Mouse (Mus musculus) hindbrain, embryonic 12.5 days (tissue): ENCODE results near the gene Tbc1d32. TPM values are rescaled to one million over a fixed set of nuclear protein-coding genes. Genes with fewer than 3 reads are reported as not detected.
A peak's percentile ranks its signal among the peaks of the same experiment; 100 is the strongest.
"Not testable (repeated sequence)": the region's sequence is repeated elsewhere in the genome, so short reads cannot be mapped to it uniquely, and the experiment has no call there.

ENCODE experiments used
- ATAC-seq: fragments of 200-750 bp; cut with Nextera tagmentation; 2 replicates; pipeline ENCODE4 v1.8.0; 2017; ENCODE audit warnings: moderate TSS enrichment; ENCODE audit not compliant: low FRiP score
- H3K27ac ChIP-seq: fragments of 300-500 bp; sonication (generic); 2 replicates; pipeline ENCODE4 v1.5.1; 2016; ENCODE audit warnings: mild to moderate bottlenecking
- H3K27me3 ChIP-seq: fragments of 300-500 bp; sonication (generic); 2 replicates; pipeline ENCODE4 v1.6.1; 2016; ENCODE audit warnings: mild to moderate bottlenecking
- H3K36me3 ChIP-seq: fragments of 300-500 bp; sonication (generic); 2 replicates; pipeline ENCODE4 v1.6.1; 2016; ENCODE audit warnings: mild to moderate bottlenecking
- H3K4me1 ChIP-seq: fragments of 300-500 bp; sonication (generic); 2 replicates; pipeline ENCODE4 v1.6.1; 2016
- H3K4me2 ChIP-seq: fragments of 300-500 bp; sonication (generic); replicated peaks from 2 replicates; pipeline ENCODE4 v1.6.1; 2016; ENCODE audit warnings: mild to moderate bottlenecking
- H3K4me3 ChIP-seq: fragments of 300-500 bp; sonication (generic); 2 replicates; pipeline ENCODE4 v1.5.1; 2016; ENCODE audit warnings: mild to moderate bottlenecking
- H3K9ac ChIP-seq: fragments of 300-500 bp; sonication (generic); 2 replicates; pipeline ENCODE4 v1.6.1; 2016; ENCODE audit warnings: mild to moderate bottlenecking, moderate library complexity
- H3K9me3 ChIP-seq: fragments of 300-500 bp; sonication (generic); replicated peaks from 2 replicates; pipeline ENCODE4 v1.6.1; 2016; ENCODE audit warnings: mild to moderate bottlenecking
- WGBS: fragments of 180-500 bp; shearing (Covaris S2); methylation state at CpG from one replicate; pipeline ENCODE4 v1.1.7; 2016; 5-methylcytosine and 5-hydroxymethylcytosine counted together
- polyA plus RNA-seq: library from polyadenylated mRNA; unstranded; fragments of >200 nt; fragmentation: Nextera tagmentation; extraction: Ambion mirVana; gene quantifications from 2 replicates; pipeline ENCODE4 v1.2.1, GENCODE M21; 2016

Tbc1d32 gene
- polyA plus RNA-seq: 3.9 and 4.1 TPM in 2 replicates

DNA sequence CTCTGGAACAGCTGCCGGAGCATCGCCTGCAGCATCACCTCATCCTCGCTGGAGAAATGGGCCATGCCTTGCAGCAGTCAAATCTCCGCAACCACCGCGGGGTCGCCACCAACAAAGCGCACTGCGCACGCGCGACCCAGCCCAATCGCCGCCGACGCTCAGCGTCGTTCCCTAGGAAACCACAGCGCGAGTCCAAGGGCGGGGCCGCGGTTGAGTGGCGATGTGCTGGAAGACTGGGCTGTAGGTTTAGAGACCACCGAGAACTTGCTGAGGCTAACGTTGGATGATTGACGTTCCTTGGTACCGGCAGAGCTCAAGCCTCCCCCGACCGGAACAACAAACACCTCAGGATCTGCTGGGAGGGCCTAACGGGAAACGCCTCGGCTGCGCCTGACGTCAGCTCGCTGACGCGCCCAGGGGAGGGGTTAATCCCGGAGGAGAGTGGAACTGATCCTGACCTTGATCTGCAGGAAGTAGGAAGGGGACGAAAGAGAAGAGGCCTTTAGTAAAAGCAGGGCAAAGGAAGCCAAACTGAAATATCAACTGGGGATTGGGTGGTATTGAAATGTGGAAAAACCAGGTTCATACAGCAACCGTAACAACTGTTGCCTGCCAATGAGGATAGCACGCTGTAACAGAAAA, at the start of gene Tbc1d32:
Gene Tbc1d32, minus strand, starts transcription at position 122 of the 642 bp plus-strand sequence.
- WGBS: 4% methylated on average over 42 of the region's 42 CpGs

DNA sequence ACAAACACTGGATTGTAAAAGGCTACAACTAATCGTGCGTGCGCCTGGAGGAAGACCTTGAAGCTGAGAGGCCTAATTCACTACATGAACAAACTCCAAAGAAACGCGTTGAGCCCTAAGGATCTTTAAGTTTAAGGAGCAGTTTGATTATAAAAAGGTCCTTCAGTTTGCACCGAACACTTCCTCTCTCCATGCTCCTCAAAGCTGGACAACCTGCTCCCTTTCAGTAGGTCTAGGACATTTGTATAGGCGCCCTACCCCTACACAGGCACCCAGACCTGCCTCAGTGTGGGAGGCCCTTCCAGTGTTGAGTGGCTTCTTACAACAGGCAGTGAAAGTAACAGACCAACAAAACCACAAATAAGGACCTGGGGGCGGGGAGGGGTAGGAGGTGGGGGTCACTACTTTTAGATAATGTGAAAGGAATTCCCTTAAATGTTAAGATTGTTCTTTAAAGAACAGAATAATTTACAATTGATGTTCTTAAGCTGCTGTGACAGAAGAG, 666 bp downstream of the Tbc1d32 start:
- peaks cover 6% of the 10 kb centered on the region for H3K4me1 ChIP-seq
- peak overlapping the region; percentile 62 for H3K4me2 ChIP-seq
- H3K9me3 ChIP-seq: no peaks in the 10 kb centered on the region
- no peaks in the 10 kb centered on the region for H3K36me3 ChIP-seq
- peak overlapping the region; percentile 44 for H3K4me3 ChIP-seq
- no peak overlapping the region for H3K27ac ChIP-seq
- H3K9ac ChIP-seq: peak overlapping the region; percentile 63
- ATAC-seq: peak; percentile 27; the same call in 1 of the 2 replicates
- no peaks in the 10 kb centered on the region for H3K27me3 ChIP-seq
- 76% methylated on average over 8 of the region's 8 CpGs for WGBS

More for the DNA sequence above, at the start of gene Tbc1d32:
- H3K27ac ChIP-seq: peak within 1 kb of the TSS; percentile 85
- peak within 1 kb of the TSS; percentile 63 for H3K9ac ChIP-seq
- H3K36me3 ChIP-seq: no peaks in the 10 kb centered on the region
- peak; percentile 98 for ATAC-seq
- peaks cover 6% of the 10 kb centered on the region for H3K4me1 ChIP-seq
- no peaks in the 10 kb centered on the region for H3K27me3 ChIP-seq
- H3K4me2 ChIP-seq: peak within 1 kb of the TSS; percentile 62
- H3K9me3 ChIP-seq: no peaks in the 10 kb centered on the region
- H3K4me3 ChIP-seq: peak within 1 kb of the TSS; percentile 44

DNA sequence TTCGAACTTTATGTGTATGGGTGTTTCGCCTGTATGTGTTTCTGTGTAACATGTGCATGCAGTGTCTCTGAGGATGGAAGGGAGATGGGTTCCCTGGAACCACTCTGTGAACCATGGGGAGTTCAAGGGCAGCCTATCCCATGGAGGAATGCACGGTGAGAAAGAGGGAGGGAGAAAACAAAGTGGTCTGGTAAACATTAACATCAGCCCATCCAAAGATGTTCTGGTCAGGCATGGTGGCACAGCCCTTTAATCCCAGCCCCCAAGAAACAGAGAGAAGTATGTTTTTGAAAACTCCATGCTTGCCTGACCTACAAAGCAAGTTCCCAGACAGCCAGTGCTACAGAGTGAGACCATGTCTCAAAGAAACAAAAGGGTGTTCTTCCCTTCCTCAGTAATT, 12.7 kb downstream of the Tbc1d32 start:
- Histone ChIP-seq H3K9me3 (no peaks in the 10 kb centered on the region), H3K9ac (no peak overlapping the region), H3K4me1 (no peaks in the 10 kb centered on the region), H3K4me3 (no peak overlapping the region), H3K27ac (no peak overlapping the region), H3K36me3 (no peaks in the 10 kb centered on the region), H3K27me3 (no peaks in the 10 kb centered on the region), H3K4me2 (no peak overlapping the region)
- no peak for ATAC-seq
- 63% methylated on average over 3 of the region's 3 CpGs for WGBS

DNA sequence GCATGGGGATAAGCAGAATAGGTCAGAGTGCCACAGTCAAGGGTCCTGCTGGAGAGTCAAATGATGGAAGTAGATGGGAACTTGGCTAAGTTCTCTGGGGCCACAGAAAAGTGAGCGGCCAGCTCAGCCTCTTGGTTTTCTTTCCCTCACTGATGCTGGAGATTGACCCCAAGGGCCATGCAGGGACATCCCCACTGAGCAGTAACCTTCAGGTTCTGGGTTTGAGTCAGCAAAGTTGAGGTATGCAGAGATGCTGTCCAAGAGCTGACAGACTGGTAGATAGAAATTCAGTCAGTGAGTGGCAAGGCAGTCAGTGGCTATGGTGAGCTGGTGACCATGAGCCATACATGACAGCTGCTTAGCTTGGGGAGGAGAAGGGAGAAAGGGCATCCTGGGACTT, 18.1 kb downstream of the Tbc1d32 start:
- WGBS: 100% methylated on average over 1 of the region's 1 CpGs
- Histone ChIP-seq H3K27ac (no peak overlapping the region), H3K9ac (no peak overlapping the region), H3K4me2 (no peak overlapping the region), H3K27me3 (no peaks in the 10 kb centered on the region), H3K9me3 (no peaks in the 10 kb centered on the region), H3K4me3 (no peak overlapping the region), H3K36me3 (no peaks in the 10 kb centered on the region), H3K4me1 (no peaks in the 10 kb centered on the region)
- no peak for ATAC-seq

DNA sequence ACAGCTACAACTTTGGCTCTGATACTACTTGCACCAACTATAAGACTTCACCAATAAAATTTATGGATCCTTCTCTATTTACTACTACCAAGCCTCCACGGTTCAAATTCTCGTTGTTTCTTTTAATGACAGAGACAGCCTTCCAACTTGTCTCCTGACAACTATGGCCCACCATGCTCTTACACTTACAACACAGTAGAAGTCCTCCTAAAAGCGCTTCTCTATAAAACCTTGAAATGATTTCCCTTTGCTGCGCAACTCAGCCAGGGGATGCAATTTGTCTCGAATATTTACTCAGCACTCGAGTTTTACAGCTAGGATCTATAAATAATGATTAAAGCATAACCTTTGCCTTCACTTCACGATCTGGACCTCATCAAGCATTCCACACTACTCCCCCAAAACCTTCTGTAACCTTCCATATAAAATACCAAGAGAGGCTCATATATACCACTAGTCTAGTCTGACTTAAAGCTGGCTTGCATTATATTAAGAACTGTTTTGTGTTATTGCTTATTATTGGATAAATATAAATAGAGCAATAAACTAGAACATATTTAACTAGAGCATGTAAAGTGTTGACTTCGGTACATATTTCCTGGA, 21.6 kb downstream of the Tbc1d32 start:
- 90% methylated on average over 8 of the region's 8 CpGs for WGBS

DNA sequence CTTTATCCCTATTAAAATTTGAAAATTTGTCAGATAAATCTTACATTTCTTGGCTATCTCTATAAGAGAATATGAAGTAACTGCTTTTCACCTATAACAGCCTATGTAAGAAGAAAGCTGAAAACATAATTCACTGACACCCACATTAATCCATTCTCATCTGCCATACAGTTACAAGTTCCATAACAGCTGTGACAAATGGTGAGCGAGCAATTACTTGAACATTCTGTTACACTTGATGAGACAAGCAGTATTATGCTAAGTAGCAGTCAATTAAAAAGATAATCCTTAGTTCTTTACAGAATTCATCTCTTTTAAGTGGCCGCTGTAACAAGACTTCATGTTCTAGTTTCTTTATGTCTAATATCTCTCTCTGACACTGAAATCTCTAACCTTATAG, 24.1 kb downstream of the Tbc1d32 start:
- 92% methylated on average over 2 of the region's 2 CpGs for WGBS
- H3K4me3 ChIP-seq: no peak overlapping the region
- H3K4me2 ChIP-seq: no peak overlapping the region
- no peak overlapping the region for H3K9ac ChIP-seq
- no peak overlapping the region for H3K27ac ChIP-seq
- H3K27me3 ChIP-seq: no peaks in the 10 kb centered on the region
- no peaks in the 10 kb centered on the region for H3K36me3 ChIP-seq
- ATAC-seq: no peak
- H3K4me1 ChIP-seq: no peaks in the 10 kb centered on the region
- no peaks in the 10 kb centered on the region for H3K9me3 ChIP-seq

More for the DNA sequence above, 21.6 kb downstream of the Tbc1d32 start:
- Histone ChIP-seq H3K4me2 (no peak overlapping the region), H3K27ac (no peak overlapping the region), H3K36me3 (no peaks in the 10 kb centered on the region), H3K27me3 (no peaks in the 10 kb centered on the region), H3K9ac (no peak overlapping the region), H3K4me3 (no peak overlapping the region), H3K4me1 (no peaks in the 10 kb centered on the region), H3K9me3 (no peaks in the 10 kb centered on the region)
- no peak for ATAC-seq

DNA sequence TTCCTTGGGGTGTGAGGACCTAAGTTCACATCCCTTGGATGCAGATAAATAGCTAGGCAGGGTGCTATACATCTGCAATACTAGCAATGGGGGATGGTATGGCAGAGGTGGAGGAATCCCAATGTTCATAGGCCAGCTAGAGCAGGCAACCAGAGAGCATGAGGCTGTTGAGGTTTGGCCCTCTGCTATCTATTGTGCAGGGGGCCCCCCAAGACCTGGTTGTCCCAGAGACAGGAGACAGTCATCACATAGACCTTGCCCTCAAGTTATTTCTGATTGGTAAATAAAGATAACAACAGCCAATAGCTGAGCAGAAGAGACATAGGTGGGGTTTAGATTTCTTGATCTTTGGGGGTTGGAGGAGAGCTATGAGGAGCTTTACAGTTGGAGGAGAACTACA, 28.6 kb downstream of the Tbc1d32 start:
- Histone ChIP-seq H3K9ac (no peak overlapping the region), H3K4me3 (no peak overlapping the region), H3K27ac (no peak overlapping the region), H3K4me2 (no peak overlapping the region), H3K36me3 (no peaks in the 10 kb centered on the region), H3K9me3 (no peaks in the 10 kb centered on the region), H3K27me3 (no peaks in the 10 kb centered on the region), H3K4me1 (no peaks in the 10 kb centered on the region)
- no peak for ATAC-seq

DNA sequence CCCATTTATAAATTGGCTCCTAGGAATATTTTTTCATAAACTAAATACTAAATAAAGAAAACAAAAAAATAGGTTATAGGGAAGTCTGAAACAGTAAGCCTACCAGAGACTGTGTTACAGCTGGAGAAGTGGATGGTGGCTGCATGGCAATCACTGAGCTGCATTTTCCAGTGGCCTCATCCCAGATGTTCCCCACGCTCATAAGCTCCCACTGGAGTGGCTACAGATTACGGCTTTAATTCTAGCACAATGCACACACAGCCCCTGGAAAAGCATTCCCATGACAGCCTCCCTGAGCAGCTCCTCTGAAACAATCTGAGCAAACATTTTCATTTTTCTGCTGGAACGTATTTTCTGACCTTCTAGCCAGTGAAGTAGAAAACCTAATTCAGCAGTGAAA, 29.8 kb downstream of the Tbc1d32 start:
- H3K4me1 ChIP-seq: no peaks in the 10 kb centered on the region
- H3K4me3 ChIP-seq: no peak overlapping the region
- 55% methylated on average over 3 of the region's 3 CpGs for WGBS
- H3K9me3 ChIP-seq: no peaks in the 10 kb centered on the region
- no peak overlapping the region for H3K4me2 ChIP-seq
- H3K27ac ChIP-seq: no peak overlapping the region
- no peaks in the 10 kb centered on the region for H3K36me3 ChIP-seq
- no peak overlapping the region for H3K9ac ChIP-seq
- no peaks in the 10 kb centered on the region for H3K27me3 ChIP-seq
- no peak for ATAC-seq

DNA sequence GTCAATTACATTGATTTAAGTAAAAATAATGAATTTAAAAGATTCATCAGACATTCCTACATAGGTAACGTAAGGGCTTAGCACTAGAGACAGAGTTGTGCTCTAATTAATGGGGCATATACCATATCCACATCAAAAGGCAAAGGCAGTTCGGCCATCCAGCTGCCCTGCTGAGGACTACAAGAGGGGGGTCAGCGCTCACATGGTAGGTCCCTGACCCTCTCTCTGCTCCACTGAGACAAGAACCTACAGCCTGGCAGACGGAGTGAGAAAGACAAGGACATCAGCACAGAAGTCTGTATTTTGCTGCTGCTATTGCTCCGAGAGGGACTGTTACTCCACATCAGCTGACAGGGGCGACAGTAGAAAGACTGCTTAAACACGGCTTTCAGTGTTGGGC, 34.2 kb downstream of the Tbc1d32 start:
- H3K36me3 ChIP-seq: no peaks in the 10 kb centered on the region
- H3K4me3 ChIP-seq: no peak overlapping the region
- no peak overlapping the region for H3K9ac ChIP-seq
- no peak overlapping the region for H3K27ac ChIP-seq
- no peaks in the 10 kb centered on the region for H3K9me3 ChIP-seq
- H3K27me3 ChIP-seq: no peaks in the 10 kb centered on the region
- H3K4me1 ChIP-seq: no peaks in the 10 kb centered on the region
- ATAC-seq: no peak
- no peak overlapping the region for H3K4me2 ChIP-seq
- 59% methylated on average over 7 of the region's 7 CpGs for WGBS

DNA sequence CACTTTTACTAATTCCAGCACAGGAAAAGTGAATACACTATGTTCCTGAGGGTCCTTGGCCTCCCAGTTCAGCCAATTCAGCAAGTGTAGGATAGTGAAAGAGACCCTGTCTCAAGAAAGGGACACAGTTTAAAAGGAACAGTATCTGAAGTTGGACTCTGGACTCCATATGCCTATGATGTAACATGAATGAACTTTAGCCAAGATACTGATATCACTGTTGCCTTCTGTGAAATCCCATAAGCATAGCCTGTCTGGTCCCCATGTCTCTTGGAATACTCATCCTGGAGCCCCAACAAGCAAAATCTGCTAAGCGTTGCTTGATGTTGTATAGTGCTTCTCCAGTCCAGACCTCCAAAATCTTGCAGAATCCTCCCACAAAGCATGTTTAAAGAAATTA, 46.8 kb downstream of the Tbc1d32 start:
- Histone ChIP-seq H3K27me3 (no peaks in the 10 kb centered on the region), H3K27ac (no peak overlapping the region), H3K4me3 (no peak overlapping the region), H3K4me1 (no peaks in the 10 kb centered on the region), H3K9me3 (no peaks in the 10 kb centered on the region), H3K9ac (no peak overlapping the region), H3K36me3 (0 out of 2 replicates have a peak, but pooled peaks cover 10% of the 10 kb centered on the region), H3K4me2 (no peak overlapping the region)
- 93% methylated on average over 1 of the region's 1 CpGs for WGBS
- no peak for ATAC-seq

DNA sequence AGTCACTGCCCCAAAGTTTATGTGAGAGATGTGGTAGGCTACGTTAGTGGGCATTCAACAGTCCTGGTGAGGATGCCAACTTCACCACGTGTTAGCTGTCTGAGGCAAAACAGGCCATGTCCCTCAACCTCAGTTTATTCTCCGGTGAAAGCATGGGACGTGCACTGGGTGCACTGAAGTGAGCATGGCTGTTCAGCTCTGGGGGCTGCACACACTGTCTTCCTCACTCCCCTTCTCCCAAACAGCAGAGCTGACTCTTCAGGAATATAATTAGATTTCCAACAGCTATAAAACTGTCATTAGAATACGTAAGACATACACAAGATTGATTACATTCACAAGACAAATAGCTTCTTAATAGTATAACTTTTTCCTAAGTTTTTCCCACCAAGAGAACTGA, 55.3 kb downstream of the Tbc1d32 start:
- Histone ChIP-seq H3K27ac (no peak overlapping the region), H3K4me2 (no peak overlapping the region), H3K4me1 (no peaks in the 10 kb centered on the region), H3K27me3 (no peaks in the 10 kb centered on the region), H3K36me3 (peaks cover 6% of the 10 kb centered on the region; the same call in 1 of the 2 replicates), H3K9ac (no peak overlapping the region), H3K9me3 (no peaks in the 10 kb centered on the region), H3K4me3 (no peak overlapping the region)
- 86% methylated on average over 5 of the region's 5 CpGs for WGBS
- no peak for ATAC-seq

DNA sequence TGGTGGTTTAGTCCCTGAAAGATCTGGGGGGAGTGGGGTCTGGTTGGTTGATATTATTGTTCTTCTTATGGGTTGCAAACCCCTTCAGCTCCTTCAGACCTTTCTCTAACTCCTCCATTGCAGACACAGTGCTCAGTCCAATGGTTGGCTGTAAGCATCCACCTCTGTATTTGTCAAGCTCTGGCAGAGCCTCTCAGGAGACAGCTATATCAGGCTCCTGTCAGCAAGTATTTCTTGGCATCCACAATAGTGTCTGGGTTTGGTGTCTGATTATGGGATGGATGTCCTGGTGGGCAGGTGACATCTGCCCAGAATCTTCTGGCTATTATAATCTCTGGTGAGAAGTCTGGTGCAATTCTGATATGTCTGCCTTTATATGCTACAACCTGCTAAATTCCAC, 60.8 kb downstream of the Tbc1d32 start:
- not testable (repeated sequence) for H3K36me3 ChIP-seq, H3K4me2 ChIP-seq, H3K4me1 ChIP-seq, H3K27ac ChIP-seq, H3K9ac ChIP-seq, H3K4me3 ChIP-seq, H3K9me3 ChIP-seq, ATAC-seq, H3K27me3 ChIP-seq

DNA sequence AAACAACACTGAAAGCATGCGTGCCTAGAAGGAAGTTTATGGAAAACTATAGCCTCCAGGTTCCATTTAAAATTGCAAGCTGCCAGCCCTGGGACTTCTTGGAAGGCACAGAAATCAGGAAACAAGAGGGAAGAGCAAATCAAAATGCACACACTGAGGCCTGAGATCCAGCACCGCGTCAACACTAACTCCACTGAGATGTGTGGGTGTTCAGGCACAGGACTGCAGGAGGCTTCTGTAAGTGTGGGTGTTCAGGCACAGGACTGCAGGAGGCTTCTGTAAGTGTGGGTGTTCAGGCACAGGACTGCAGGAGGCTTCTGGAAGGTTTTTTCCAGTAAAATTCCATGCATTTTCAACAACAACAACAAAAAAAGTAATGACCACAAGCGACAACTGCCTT, 62.7 kb downstream of the Tbc1d32 start:
- H3K27me3 ChIP-seq: no peaks in the 10 kb centered on the region
- 85% methylated on average over 4 of the region's 4 CpGs for WGBS
- H3K4me1 ChIP-seq: no peaks in the 10 kb centered on the region
- H3K9ac ChIP-seq: no peak overlapping the region
- H3K9me3 ChIP-seq: no peaks in the 10 kb centered on the region
- ATAC-seq: no peak
- H3K27ac ChIP-seq: no peak overlapping the region
- H3K4me3 ChIP-seq: no peak overlapping the region
- no peak overlapping the region for H3K4me2 ChIP-seq
- peaks cover 6% of the 10 kb centered on the region; the same call in 1 of the 2 replicates for H3K36me3 ChIP-seq
